Mouse (Mus musculus) splenic B cell, adult 2 months (primary cell): ENCODE measurements at regions not wholly inside any gene's neighbourhood (a gene's known extent, or its start where the extent isn't known, plus 50 kb on each side); places are given as distances from the start of the nearest gene placed in this dataset.
"Not testable (repeated sequence)": the region's sequence is repeated elsewhere in the genome, so short reads cannot be mapped to it uniquely, and the experiment has no call there.

Source experiments
- DNase-seq: peaks from one replicate; pipeline ENCODE4 v3.0.0-alpha.2; 2011; ENCODE audit warnings: low read depth, low spot score
- H3K27me3 ChIP-seq: 2 replicates; pipeline ENCODE4 v1.6.1; 2012; ENCODE audit warnings: mild to moderate bottlenecking, low read length, moderate library complexity, mixed read lengths; ENCODE audit not compliant: control insufficient read depth, poor library complexity, insufficient read depth, severe bottlenecking
- H3K36me3 ChIP-seq: 2 replicates; pipeline ENCODE4 v1.6.1; 2012; ENCODE audit warnings: mild to moderate bottlenecking, low read length, moderate library complexity, mixed read lengths; ENCODE audit not compliant: control insufficient read depth, poor library complexity, insufficient read depth, severe bottlenecking

DNA sequence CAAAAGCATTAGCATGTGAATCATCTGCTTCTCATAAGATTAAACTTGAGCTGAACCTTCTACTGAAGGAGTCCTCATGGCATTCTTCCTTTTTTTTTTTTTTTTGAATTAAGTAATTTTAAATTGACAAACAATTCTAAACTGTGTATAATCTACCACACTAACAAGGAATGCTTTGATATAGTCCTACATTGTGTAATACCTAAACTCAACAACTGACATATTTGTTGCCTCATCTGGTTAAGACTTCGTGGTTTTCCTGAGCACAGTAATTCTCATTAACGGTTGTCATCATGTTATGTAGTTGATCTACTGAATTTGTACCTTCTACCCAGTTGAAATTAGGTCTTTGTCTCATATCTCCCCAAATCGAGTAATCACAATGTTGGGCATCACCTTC is 83.9 kb upstream of the Hcrtr2 start:
- Histone ChIP-seq H3K27me3 (no peaks in the 10 kb centered on the region), H3K36me3 (no peaks in the 10 kb centered on the region)
- DNase-seq = no peak

- H3K27me3 ChIP-seq, H3K36me3 ChIP-seq, DNase-seq: not testable (repeated sequence)
Observed at GRCm38 (mm10) chr9:76401897-76402670, 78.4 kb upstream of the Hcrtr2 start.

- no peaks in the 10 kb centered on the region for H3K27me3 ChIP-seq
- no peak for DNase-seq
Observed at GRCm38 (mm10) chr9:76400900-76401299, 77.2 kb upstream of the Hcrtr2 start.

GRCm38 (mm10) chr9:76393763-76394162 is 70.1 kb upstream of the Hcrtr2 start:
- no peak for DNase-seq
- Histone ChIP-seq H3K36me3 (no peaks in the 10 kb centered on the region), H3K27me3 (no peaks in the 10 kb centered on the region)

More at GRCm38 (mm10) chr9:76400900-76401299, 77.2 kb upstream of the Hcrtr2 start:
- no peaks in the 10 kb centered on the region for H3K36me3 ChIP-seq

DNA sequence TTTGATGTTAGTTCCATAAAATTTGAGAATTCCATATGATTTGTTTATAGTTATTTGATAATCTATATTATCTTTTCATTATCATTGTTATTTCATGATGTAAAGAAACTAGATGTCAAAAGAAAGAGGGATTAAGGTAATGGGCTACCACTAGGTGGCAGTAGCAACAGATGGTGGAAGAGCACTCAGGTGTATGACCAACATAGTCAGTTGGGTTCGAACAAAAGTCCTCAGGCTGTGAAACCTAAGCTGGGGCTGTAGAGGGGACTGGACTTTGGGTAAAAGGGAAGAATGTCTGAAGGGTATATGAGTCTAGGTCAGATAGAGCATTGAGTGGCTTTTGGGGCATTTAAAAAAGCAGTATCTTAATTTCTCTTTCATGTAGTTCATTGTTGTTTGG is 67.2 kb upstream of the Hcrtr2 start:
- Histone ChIP-seq H3K27me3 (no peaks in the 10 kb centered on the region), H3K36me3 (no peaks in the 10 kb centered on the region)
- peak; percentile 67 for DNase-seq
